7 mouse cellular contexts compared by ENCODE assay signal in genomic region chr7:30194884-30195283, GRCm38 (mm10). TPM values are rescaled to one million over a fixed set of nuclear protein-coding genes. Genes with fewer than 3 reads are reported as not detected.
DNase-seq lines count a peak whose midpoint lies in the region; ATAC-seq lines count a peak whose summit lies in the region.

No protein-coding gene starts in this region.

- no peaks in the 10 kb centered on the region for H3K27me3 ChIP-seq in intestine, embryonic 15.5 days (replicated peaks)
- H3K27me3 ChIP-seq in midbrain, embryonic 10.5 days (ENCODE audit: low read depth, poor library complexity, severe bottlenecking), result no peaks in the 10 kb centered on the region

- H3K9me3 ChIP-seq in intestine, embryonic 15.5 days, result no peaks in the 10 kb centered on the region
- H3K9me3 ChIP-seq in midbrain, embryonic 10.5 days (replicated peaks), result no peaks in the 10 kb centered on the region

- WGBS in intestine, embryonic 15.5 days, result under 1% methylated on average over 28 of the region's 28 CpGs
- under 1% methylated on average over 28 of the region's 28 CpGs for WGBS in midbrain, embryonic 10.5 days

- H3K36me3 ChIP-seq in intestine, embryonic 15.5 days, result peaks cover 22% of the 10 kb centered on the region
- peaks cover 27% of the 10 kb centered on the region for H3K36me3 ChIP-seq in midbrain, embryonic 10.5 days

- peak overlapping the region; percentile 72 for H3K4me2 ChIP-seq in intestine, embryonic 15.5 days (replicated peaks)

- H3K9ac ChIP-seq in intestine, embryonic 15.5 days, result peak overlapping the region; percentile 75

- intact Hi-C loops in left cerebral cortex, postnatal 25 days (cut with DNase I), result no loop called here

- H3K4me3 ChIP-seq in intestine, embryonic 15.5 days (replicated peaks), result peak overlapping the region; percentile 70
- peak overlapping the region; percentile 83 for H3K4me3 ChIP-seq in midbrain, embryonic 10.5 days

- peak; percentile 89 for ATAC-seq in intestine, embryonic 15.5 days

- H3K4me1 ChIP-seq in intestine, embryonic 15.5 days (replicated peaks), result peaks cover 24% of the 10 kb centered on the region
- peaks cover 28% of the 10 kb centered on the region for H3K4me1 ChIP-seq in midbrain, embryonic 10.5 days

- H3K27ac ChIP-seq in intestine, embryonic 15.5 days, result peak overlapping the region; percentile 84
- peak overlapping the region; percentile 86 for H3K27ac ChIP-seq in midbrain, embryonic 10.5 days (replicated peaks)

- peak; percentile 97 to 98 for DNase-seq in adrenal gland, adult (ENCODE audit: inconsistent age in 2 of 2, low spot score in 1 of 2)
- DNase-seq in embryo, embryonic 10.5 days (ENCODE audit: low spot score), result peak; percentile 97
- DNase-seq in gastrocnemius, postnatal 25 days, result peak; percentile 94
- DNase-seq in left cerebral cortex, postnatal 25 days (ENCODE audit: low spot score in 2 of 2), result peak; percentile 93 to 97
- DNase-seq in midbrain, embryonic 10.5 days (ENCODE audit: low spot score), result peak; percentile 98
- peak; percentile 97 for DNase-seq in right cerebral cortex, postnatal 4 days

RNA-seq across cellular contexts. Expression of gene Capns1, which starts 3.7 kb away (rescaled TPM):
- total RNA-seq in gastrocnemius, postnatal 25 days (2021), result 100 to 1,000 TPM; 201 to 255 TPM
- 83.7 and 101 TPM in 2 replicates for polyA plus RNA-seq in intestine, embryonic 15.5 days (2015; fragmentation: Nextera tagmentation; extraction: Ambion mirVana)
- 100 to 1,000 TPM; 180 to 183 TPM for total RNA-seq in left cerebral cortex, postnatal 25 days (2021)
- polyA plus RNA-seq in midbrain, embryonic 10.5 days (2016; fragmentation: Nextera tagmentation; extraction: Ambion mirVana), result 52.1 and 55.5 TPM in 2 replicates

RNA-seq across cellular contexts. Expression of gene Cox7a1, which starts 10.9 kb away (rescaled TPM):
- total RNA-seq in gastrocnemius, postnatal 25 days (2021), result 1,000 to 10,000 TPM; 1,093 to 1,260 TPM
- polyA plus RNA-seq in intestine, embryonic 15.5 days (2015; fragmentation: Nextera tagmentation; extraction: Ambion mirVana), result 30.7 and 34.3 TPM in 2 replicates
- 1 to 10 TPM; 5.5 to 6.0 TPM for total RNA-seq in left cerebral cortex, postnatal 25 days (2021)
- 4.1 and 7.2 TPM in 2 replicates for polyA plus RNA-seq in midbrain, embryonic 10.5 days (2016; fragmentation: Nextera tagmentation; extraction: Ambion mirVana)

RNA-seq across cellular contexts. Expression of gene Zfp146, which starts 25.3 kb away (rescaled TPM):
- total RNA-seq in gastrocnemius, postnatal 25 days (2021), result 10 to 100 TPM; 21.4 to 28.0 TPM
- polyA plus RNA-seq in intestine, embryonic 15.5 days (2015; fragmentation: Nextera tagmentation; extraction: Ambion mirVana), result 12.2 and 13.6 TPM in 2 replicates
- total RNA-seq in left cerebral cortex, postnatal 25 days (2021), result 10 to 100 TPM; 48.5 to 49.7 TPM
- 17.0 and 21.2 TPM in 2 replicates for polyA plus RNA-seq in midbrain, embryonic 10.5 days (2016; fragmentation: Nextera tagmentation; extraction: Ambion mirVana)

RNA-seq across cellular contexts. Expression of gene Polr2i, which starts 36.9 kb away (rescaled TPM):
- total RNA-seq in gastrocnemius, postnatal 25 days (2021), result 10 to 100 TPM; 50.8 to 58.9 TPM
- polyA plus RNA-seq in intestine, embryonic 15.5 days (2015; fragmentation: Nextera tagmentation; extraction: Ambion mirVana), result 115 and 116 TPM in 2 replicates
- total RNA-seq in left cerebral cortex, postnatal 25 days (2021), result 10 to 100 TPM; 57.6 to 59.5 TPM
- 155 and 162 TPM in 2 replicates for polyA plus RNA-seq in midbrain, embryonic 10.5 days (2016; fragmentation: Nextera tagmentation; extraction: Ambion mirVana)

RNA-seq across cellular contexts. Expression of gene Tbcb, which starts 37.2 kb away (rescaled TPM):
- total RNA-seq in gastrocnemius, postnatal 25 days (2021), result 10 to 100 TPM; 25.0 to 25.9 TPM
- 136 and 148 TPM in 2 replicates for polyA plus RNA-seq in intestine, embryonic 15.5 days (2015; fragmentation: Nextera tagmentation; extraction: Ambion mirVana)
- 100 to 1,000 TPM; 130 to 143 TPM for total RNA-seq in left cerebral cortex, postnatal 25 days (2021)
- polyA plus RNA-seq in midbrain, embryonic 10.5 days (2016; fragmentation: Nextera tagmentation; extraction: Ambion mirVana), result 274 and 283 TPM in 2 replicates

Comparison
In these comparisons a context has a peak if more than half of its experiments do, and no peak if none do; other contexts are left out.
1. Peak in every context shown above with its lines: DNase-seq, ATAC-seq, H3K4me3 ChIP-seq and H3K27ac ChIP-seq.
2. RNA of gene Cox7a1, which starts 10.9 kb away (total RNA-seq): 1,093 to 1,260 TPM in gastrocnemius, postnatal 25 days; 5.5 to 6.0 TPM in left cerebral cortex, postnatal 25 days; every median in the first group is over 100 times any median in the second.